Mouse (Mus musculus) lung, postnatal 0 days (tissue): Measurements from ENCODE around the gene Socs3. TPM values are rescaled to one million over a fixed set of nuclear protein-coding genes. Genes with fewer than 3 reads are reported as not detected.

Source experiments
- ATAC-seq: fragments of 200-750 bp; cut with Nextera tagmentation; 2 replicates; pipeline ENCODE4 v1.8.0; 2017; ENCODE audit warnings: moderate library complexity
- DNase-seq: peaks from one replicate; pipeline ENCODE4 v3.0.0-alpha.2; 2016; ENCODE audit warnings: low spot score
- H3K27ac ChIP-seq: fragments of 300-500 bp; sonication (generic); 2 replicates; pipeline ENCODE4 v1.5.1; 2014; ENCODE audit warnings: antibody characterized with exemption, mild to moderate bottlenecking, low read length, mixed read lengths
- H3K27me3 ChIP-seq: fragments of 300-500 bp; sonication (generic); replicated peaks from 2 replicates; pipeline ENCODE4 v1.6.1; 2014; ENCODE audit warnings: low read length, mixed read lengths; ENCODE audit not compliant: insufficient read depth
- H3K36me3 ChIP-seq: fragments of 300-500 bp; sonication (generic); 2 replicates; pipeline ENCODE4 v1.6.1; 2014; ENCODE audit warnings: low read length, mixed read lengths; ENCODE audit not compliant: insufficient read depth
- H3K4me1 ChIP-seq: fragments of 300-500 bp; sonication (generic); 2 replicates; pipeline ENCODE4 v1.6.1; 2014; ENCODE audit warnings: antibody characterized with exemption, low read depth, low read length, mixed read lengths; ENCODE audit not compliant: insufficient read depth
- H3K4me2 ChIP-seq: fragments of 300-500 bp; sonication (generic); replicated peaks from 2 replicates; pipeline ENCODE4 v1.6.1; 2014; ENCODE audit warnings: low read depth, mild to moderate bottlenecking, low read length, moderate library complexity, mixed read lengths
- H3K4me3 ChIP-seq: fragments of 300-500 bp; sonication (generic); 2 replicates; pipeline ENCODE4 v1.5.1; 2014; ENCODE audit warnings: low read depth, low read length
- H3K9ac ChIP-seq: fragments of 300-500 bp; sonication (generic); replicated peaks from 2 replicates; pipeline ENCODE4 v1.6.1; 2014; ENCODE audit warnings: low read depth, mild to moderate bottlenecking
- H3K9me3 ChIP-seq: fragments of 300-500 bp; sonication (generic); 2 replicates; pipeline ENCODE4 v1.6.1; 2016; ENCODE audit warnings: low read length, mixed read lengths
- CTCF ChIP-seq: IDR thresholded peaks from 2 replicates; pipeline ENCODE4 v1.5.1; 2016; ENCODE audit warnings: antibody characterized with exemption, mild to moderate bottlenecking
- EP300 ChIP-seq: IDR thresholded peaks from 2 replicates; pipeline ENCODE4 v1.6.1; 2016; ENCODE audit warnings: antibody characterized with exemption, mild to moderate bottlenecking, control low read depth
- WGBS: fragments of 180-500 bp; shearing (Covaris S2); extraction: QIAGEN DNeasy Blood & Tissue Kit; methylation state at CpG from one replicate; pipeline ENCODE4 v1.1.7; 2014; 5-methylcytosine and 5-hydroxymethylcytosine counted together
- microRNA-seq: library from miRNA; unstranded; fragments of <30 nt; microRNA quantifications from one replicate; pipeline ENCODE4, GENCODE M21; 2016
- polyA plus RNA-seq: library from polyadenylated mRNA; unstranded; fragments of >200 nt; fragmentation: Nextera tagmentation; extraction: Ambion mirVana; gene quantifications from 2 replicates; pipeline ENCODE4 v1.2.1, GENCODE M21; 2015

Gene Socs3
- polyA plus RNA-seq, 1 experiment from 2014 or later = 27.5 TPM

DNA sequence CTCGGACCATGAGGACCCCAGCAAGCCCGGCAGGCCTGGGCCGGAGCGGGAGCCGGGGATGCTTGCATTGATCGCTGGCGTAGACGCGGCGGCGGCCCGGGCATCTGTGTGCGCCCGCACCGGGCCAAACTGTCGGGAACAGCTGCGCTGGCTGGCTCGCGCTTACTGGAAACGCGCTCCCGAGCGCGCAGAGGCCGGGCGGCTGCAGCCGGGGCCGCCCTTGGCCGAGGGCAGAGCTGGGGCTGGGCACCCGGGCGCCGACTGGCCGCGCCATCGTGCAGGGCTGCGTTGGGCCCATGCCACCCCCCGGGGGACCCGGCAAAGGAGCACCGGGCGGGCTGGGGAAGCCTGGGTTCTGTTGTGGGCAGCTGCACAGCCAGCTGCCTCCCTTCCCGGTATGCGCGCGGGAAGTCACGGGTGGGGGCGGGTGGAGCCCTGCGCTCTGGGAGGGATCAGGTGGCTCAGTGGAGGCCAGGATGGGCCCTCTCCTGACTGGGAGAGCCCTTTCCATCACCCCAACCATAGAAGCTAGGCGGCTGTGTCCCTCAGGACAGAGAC is 39.0 kb downstream of the Socs3 start:
- 3% methylated on average over 46 of the region's 48 CpGs for WGBS
- DNase-seq = peak; percentile 66
- ATAC-seq = peak; percentile 18; the same call in 1 of the 2 replicates

DNA sequence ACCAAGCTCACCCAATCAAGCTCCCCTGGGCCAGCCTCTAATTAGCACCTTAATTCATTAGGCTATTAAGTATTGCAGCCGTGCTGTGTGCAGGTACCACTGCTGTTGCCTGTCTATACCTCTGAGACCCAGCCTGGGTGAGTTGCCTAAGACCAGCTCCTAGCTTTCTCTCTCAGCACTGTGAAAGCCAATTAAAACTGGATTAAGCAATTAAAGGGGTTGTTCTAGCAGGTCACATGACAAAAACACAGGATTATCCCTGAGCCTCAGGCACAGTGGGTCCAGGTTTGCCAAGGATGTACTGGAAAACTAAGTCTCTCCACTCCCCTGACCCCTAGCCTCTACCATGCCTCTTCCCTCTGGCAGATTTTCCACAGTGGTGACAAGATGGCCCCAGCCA is 44.3 kb downstream of the Socs3 start:
- no peak for ATAC-seq
- WGBS = 95% methylated on average over 1 of the region's 1 CpGs
- Histone ChIP-seq H3K27ac (no peak overlapping the region), H3K27me3 (0 out of 2 replicates have a peak, but pooled peaks cover 2% of the 10 kb centered on the region), H3K36me3 (no peaks in the 10 kb centered on the region), H3K4me3 (no peak overlapping the region), H3K9me3 (no peaks in the 10 kb centered on the region), H3K4me1 (peaks cover 2% of the 10 kb centered on the region; the same call in 1 of the 2 replicates), H3K4me2 (no peak overlapping the region), H3K9ac (no peak overlapping the region)
- no peak for DNase-seq
- TF ChIP-seq EP300 (no peak), CTCF (no peak)

More for the DNA sequence above, 39.0 kb downstream of the Socs3 start:
- Histone ChIP-seq H3K36me3 (no peaks in the 10 kb centered on the region), H3K4me1 (peaks cover 34% of the 10 kb centered on the region), H3K9me3 (no peaks in the 10 kb centered on the region), H3K9ac (peak overlapping the region; percentile 12; the same call in 1 of the 2 replicates), H3K4me2 (peak overlapping the region; percentile 67), H3K27ac (no peak overlapping the region), H3K27me3 (0 out of 2 replicates have a peak, but pooled peaks cover 2% of the 10 kb centered on the region), H3K4me3 (peak overlapping the region; percentile 14; the same call in 1 of the 2 replicates)
- TF ChIP-seq CTCF (no peak), EP300 (no peak)

GRCm38 (mm10) chr11:117924466-117924865 is 45.4 kb downstream of the Socs3 start:
- no peak overlapping the region for H3K4me2 ChIP-seq
- no peaks in the 10 kb centered on the region for H3K27me3 ChIP-seq
- DNase-seq (peak; percentile 58), ATAC-seq (peak; percentile 73)
- H3K9ac ChIP-seq = no peak overlapping the region
- H3K9me3 ChIP-seq = no peaks in the 10 kb centered on the region
- H3K36me3 ChIP-seq = no peaks in the 10 kb centered on the region
- no peak for TF ChIP-seq CTCF
- H3K4me1 ChIP-seq = no peaks in the 10 kb centered on the region
- H3K4me3 ChIP-seq = no peak overlapping the region
- WGBS = 58% methylated on average over 6 of the region's 6 CpGs
- no peak overlapping the region for H3K27ac ChIP-seq

DNA sequence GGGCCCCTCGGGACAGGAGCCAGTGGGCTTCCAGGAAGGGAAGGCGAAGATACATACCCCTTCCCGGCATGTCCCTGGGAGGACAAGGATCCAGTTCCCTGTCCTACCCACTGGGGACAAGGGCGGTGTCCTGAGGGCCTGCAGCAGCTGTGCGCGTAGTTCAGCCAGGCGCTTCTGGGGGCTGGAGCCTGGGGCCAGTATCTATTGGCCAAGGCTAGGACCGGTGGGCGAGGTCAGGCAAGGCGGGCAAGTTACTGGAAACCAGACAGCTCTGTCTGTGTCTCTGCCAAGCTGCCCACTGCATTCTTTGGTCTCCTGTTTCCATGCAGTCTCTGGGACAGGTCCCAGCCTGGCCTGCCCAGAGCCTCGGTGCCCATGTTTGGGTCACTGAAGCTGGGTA is 46.6 kb downstream of the Socs3 start:
- Histone ChIP-seq H3K4me1 (no peaks in the 10 kb centered on the region), H3K27me3 (no peaks in the 10 kb centered on the region), H3K4me2 (no peak overlapping the region), H3K36me3 (no peaks in the 10 kb centered on the region), H3K9ac (no peak overlapping the region), H3K27ac (no peak overlapping the region), H3K9me3 (no peaks in the 10 kb centered on the region), H3K4me3 (no peak overlapping the region)
- no peak for TF ChIP-seq CTCF
- no peak for TF ChIP-seq EP300
- DNase-seq = no peak
- 85% methylated on average over 11 of the region's 11 CpGs for WGBS
- no peak for ATAC-seq

DNA sequence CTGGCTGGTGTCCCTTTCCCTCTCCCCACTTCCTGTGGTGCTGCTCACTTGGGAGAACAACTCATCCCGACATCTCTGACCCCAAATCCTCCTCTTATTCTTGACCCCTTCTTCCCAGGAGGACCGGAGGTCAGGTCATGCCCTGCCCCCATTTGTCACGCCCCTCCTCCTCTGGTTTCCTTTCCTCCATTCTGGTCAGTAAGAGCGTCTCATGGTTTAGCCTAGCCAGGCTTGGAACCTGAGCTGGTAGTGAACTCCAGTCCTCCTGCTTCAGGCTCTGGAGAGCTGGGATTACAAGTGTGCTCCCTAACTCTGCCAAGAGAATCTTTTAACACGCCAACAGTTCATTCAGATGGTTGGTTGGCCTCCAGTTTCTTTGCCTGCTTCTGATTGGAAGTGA is 50.6 kb downstream of the Socs3 start:
- 20% methylated on average over 5 of the region's 5 CpGs for whole genome bisulfite sequencing
- no peak overlapping the region for H3K27ac ChIP-seq

GRCm38 (mm10) chr11:117918541-117918940 is 51.3 kb downstream of the Socs3 start:
- no peak overlapping the region for H3K4me3 ChIP-seq
- no peak for TF ChIP-seq EP300
- TF ChIP-seq CTCF = no peak
- no peaks in the 10 kb centered on the region for H3K36me3 ChIP-seq
- WGBS = 75% methylated on average over 11 of the region's 11 CpGs
- no peak overlapping the region for H3K27ac ChIP-seq
- no peaks in the 10 kb centered on the region for H3K27me3 ChIP-seq
- no peaks in the 10 kb centered on the region for H3K4me1 ChIP-seq
- ATAC-seq (no peak), DNase-seq (no peak)
- no peak overlapping the region for H3K4me2 ChIP-seq
- H3K9ac ChIP-seq = no peak overlapping the region
- H3K9me3 ChIP-seq = no peaks in the 10 kb centered on the region

More for the DNA sequence above, 50.6 kb downstream of the Socs3 start:
- Histone ChIP-seq H3K4me3 (no peak overlapping the region), H3K9me3 (no peaks in the 10 kb centered on the region), H3K27me3 (no peaks in the 10 kb centered on the region), H3K4me2 (no peak overlapping the region), H3K9ac (no peak overlapping the region), H3K36me3 (no peaks in the 10 kb centered on the region), H3K4me1 (no peaks in the 10 kb centered on the region)
- DNase-seq = no peak
- TF ChIP-seq EP300 (no peak), CTCF (no peak)
- ATAC-seq = no peak

Small RNA genes lying within 50 kb of the gene (microRNA-seq; reads per million reads assigned to microRNA genes)
- gene Mir6933 = not detected

Other genes with a start within 250 kb of the Socs3 start
- gene Tmc8, start 188.0 kb downstream of the Socs3 start, polyA plus RNA-seq = 5.5 and 6.5 TPM in 2 replicates
- 26.2 and 34.8 TPM in 2 replicates for gene Tmc6, start 187.8 kb downstream of the Socs3 start, polyA plus RNA-seq
- gene 6030468B19Rik, start 172.4 kb downstream of the Socs3 start, polyA plus RNA-seq = not detected in 2 replicates
- gene Gm20708, start 160.4 kb downstream of the Socs3 start, polyA plus RNA-seq = 0.27 TPM in 1 of 2 replicates, not detected in the other
- 96.0 and 108 TPM in 2 replicates for gene Syngr2, start 160.4 kb downstream of the Socs3 start, polyA plus RNA-seq
- 2.4 and 2.9 TPM in 2 replicates for gene Afmid, start 144.1 kb downstream of the Socs3 start, polyA plus RNA-seq
- 12.4 and 16.0 TPM in 2 replicates for gene Tk1, start 144.0 kb downstream of the Socs3 start, polyA plus RNA-seq
- gene Birc5, start 120.8 kb downstream of the Socs3 start, polyA plus RNA-seq = 15.0 and 26.2 TPM in 2 replicates
- gene Tmem235, start 109.3 kb downstream of the Socs3 start, polyA plus RNA-seq = not detected in 2 replicates
- gene Tha1, start 96.6 kb downstream of the Socs3 start, polyA plus RNA-seq = 6.3 and 8.4 TPM in 2 replicates
- gene Pgs1, start 16.2 kb upstream of the Socs3 start, polyA plus RNA-seq = 88.6 and 89.5 TPM in 2 replicates
- gene Dnah17, start 160.6 kb upstream of the Socs3 start, polyA plus RNA-seq = 0.08 and 0.10 TPM in 2 replicates